Mouse (Mus musculus) regulatory T cell (primary cell): ENCODE data around the gene Bcas1.
"Not testable (repeated sequence)": the region's sequence is repeated elsewhere in the genome, so short reads cannot be mapped to it uniquely, and the experiment has no call there.

Experiments used
- in situ Hi-C: fragments of 300-600 bp; cut with MboI, MseI; formaldehyde crosslinking; loops from one replicate; pipeline ENCODE4 v1.15.1; 2025; ENCODE audit warnings: high pct_unique_total_duplicates

The Bcas1 gene

DNA sequence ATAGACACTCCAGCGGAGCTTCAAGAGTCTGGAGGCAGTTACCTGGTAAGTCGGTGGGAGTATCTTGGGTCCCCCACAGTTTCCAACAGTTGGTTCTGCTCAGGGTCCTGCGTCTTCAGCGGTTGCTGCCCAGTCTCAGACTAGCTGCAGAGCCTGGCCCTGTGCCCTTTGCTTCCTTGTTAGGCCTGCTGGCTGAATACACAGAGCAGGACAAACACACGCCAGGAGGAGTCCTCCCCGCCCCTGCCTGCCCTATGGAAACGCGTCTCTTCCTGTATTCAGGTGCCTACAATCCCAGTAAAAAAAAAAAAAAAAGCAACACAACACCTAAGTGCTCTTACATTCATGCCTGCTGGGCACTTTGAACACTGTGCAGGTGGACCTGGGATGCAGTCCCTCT lies at the start of gene Bcas1:
Gene Bcas1, minus strand, starts transcription at position 142 of the 400 bp plus-strand sequence.
- in situ Hi-C loops = no loop called here

GRCm38 (mm10) chr2:170476643-170477042 lies 49.0 kb upstream of the Bcas1 start:
- in situ Hi-C loops = no loop called here

DNA sequence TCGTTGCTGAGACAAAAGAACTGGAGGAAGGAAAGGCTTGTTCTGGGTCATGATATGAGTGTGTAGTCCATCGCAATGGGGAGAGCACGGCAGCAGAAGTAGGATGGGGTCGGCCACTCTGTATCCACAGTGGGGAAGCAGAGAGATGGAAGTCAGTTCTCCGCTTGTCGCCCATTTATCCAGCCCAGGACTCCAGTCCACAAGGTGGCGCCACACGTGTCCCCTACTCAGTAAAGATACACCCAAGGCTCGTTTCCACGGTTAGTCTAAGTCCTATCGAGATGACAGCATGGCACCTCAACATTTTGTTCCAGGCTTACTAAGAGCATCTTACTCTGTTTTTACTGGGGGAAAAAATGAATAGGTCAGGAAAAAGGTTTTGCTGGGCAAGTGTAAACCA lies 48.6 kb upstream of the Bcas1 start:
- in situ Hi-C loops = no loop called here

DNA sequence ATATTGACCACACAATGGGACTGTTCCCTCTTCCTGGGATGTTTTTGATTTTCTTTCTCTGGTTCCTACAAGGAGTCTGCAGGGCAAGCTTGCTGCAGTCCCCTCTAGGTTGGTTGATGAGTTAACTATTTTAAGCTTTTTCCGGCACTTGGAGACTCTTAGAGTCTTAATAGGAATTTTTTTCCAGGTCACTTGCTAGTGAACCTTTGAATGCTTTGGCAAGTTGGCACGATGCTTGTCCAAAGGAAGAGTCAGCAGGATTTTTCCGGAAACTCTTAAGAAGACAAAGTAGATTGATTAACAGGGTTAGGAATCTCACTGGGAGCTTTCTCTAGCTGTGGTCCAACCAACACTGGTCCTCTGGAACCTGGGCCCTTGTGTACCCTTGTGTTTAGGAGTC lies 47.5 kb upstream of the Bcas1 start:
- in situ Hi-C loops = no loop called here

- in situ Hi-C loops = no loop called here
Measured at GRCm38 (mm10) chr2:170474125-170474524, 46.5 kb upstream of the Bcas1 start.

DNA sequence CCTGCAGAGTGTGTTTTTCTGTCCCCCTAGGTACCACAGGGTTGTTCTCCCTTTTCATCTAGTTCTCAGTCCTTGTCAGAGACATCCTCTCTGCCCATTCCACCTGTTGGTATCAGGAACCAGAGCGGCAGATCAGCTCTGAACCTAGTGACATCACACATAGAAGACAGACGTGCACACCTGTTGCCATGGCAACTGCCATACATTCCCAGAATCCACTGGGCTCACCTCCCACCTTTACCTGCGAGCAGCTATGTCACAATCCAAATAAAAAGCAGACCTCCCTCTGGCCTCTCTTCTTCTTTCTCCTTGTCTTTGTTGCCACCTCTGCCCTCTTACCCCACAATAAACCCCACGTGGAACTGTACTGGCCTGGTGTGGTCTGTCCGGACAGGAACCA lies 42.9 kb upstream of the Bcas1 start:
- in situ Hi-C loops = no loop called here

- in situ Hi-C loops = no loop called here
Measured at GRCm38 (mm10) chr2:170469616-170470308, 42.1 kb upstream of the Bcas1 start.

DNA sequence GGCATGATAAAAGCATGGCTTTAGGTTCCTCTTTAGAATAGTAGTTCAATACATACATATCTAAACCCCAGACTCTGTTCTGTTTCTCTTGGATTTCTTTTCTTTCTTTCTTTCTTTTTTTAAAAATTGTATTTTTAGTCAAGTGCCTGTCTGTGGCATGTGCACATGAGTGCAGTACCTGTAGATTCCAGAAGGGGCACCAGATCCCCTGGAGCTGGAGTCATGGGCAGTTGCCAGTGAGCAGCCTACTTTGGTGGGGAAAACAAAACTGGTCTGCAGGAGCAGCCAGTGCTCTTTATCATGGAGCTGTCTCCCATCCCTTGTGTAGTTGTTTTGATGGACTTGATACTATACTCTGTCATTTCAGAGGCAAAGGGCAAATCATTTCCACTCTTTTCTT lies 40.4 kb upstream of the Bcas1 start:
- in situ Hi-C loops = no loop called here

- in situ Hi-C loops = no loop called here
Measured at GRCm38 (mm10) chr2:170464817-170465216, 37.2 kb upstream of the Bcas1 start.

DNA sequence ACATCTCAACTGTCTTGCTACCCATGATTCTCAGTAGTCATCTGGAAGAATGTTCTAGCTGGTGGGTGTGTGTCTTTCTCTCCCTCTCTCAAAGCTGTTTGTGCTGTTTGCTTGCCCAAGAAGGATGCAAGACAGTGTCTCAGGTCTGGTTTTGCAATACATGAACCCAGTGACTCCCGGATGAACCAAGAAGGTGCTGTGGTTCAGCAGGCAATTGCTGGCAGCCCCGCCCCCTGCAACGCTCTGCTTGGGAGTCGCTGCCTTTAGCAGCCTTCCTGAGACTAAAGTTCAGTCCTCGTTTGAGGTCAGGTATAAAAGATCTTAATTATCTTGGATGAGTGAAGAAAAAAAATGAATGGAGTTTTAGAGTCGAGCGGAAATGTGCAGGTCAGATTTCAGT lies 34.0 kb upstream of the Bcas1 start:
- in situ Hi-C loops = no loop called here

DNA sequence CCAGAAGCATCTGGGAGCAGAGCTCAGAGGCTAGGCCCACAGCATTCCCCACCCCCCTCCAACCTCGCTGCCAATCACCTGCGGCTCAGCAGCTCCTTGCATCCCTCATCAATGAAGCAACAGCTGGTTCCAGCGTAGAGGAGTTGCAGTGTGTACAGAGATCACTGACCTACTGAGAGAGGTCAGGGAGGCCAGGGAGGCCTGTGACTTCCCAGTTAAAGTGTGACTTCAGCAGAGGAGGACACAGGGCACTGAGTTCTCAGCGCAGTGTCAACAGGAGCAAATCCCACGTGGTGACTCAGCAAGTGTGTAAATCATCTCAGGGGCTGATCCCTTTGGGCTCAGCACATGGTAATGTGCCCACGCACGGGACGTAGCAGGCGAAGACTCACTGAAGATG lies 32.2 kb upstream of the Bcas1 start:
- in situ Hi-C loops = loop anchor here (5.0 kb wide), 1 partner anchor 47 kb away; no protein-coding TSS in a partner anchor

DNA sequence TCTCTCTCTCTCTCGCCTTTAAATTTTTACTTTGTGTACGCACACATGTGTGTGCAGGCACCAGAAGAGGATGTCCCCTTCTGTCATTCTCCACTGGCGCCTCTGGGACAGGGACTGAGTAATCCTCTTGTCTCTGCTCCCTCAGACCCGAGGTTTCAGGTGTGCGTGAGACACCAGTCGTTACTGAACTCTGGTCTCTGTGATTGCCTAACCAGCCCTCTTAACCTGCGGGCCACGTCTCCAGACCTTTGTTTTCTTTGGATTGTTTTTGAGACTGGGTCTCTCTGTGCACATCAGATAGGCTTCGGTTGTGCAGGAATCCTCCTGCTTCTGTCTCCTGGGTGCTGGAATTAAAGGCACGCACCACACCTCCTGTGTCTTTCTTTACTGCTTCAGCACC lies 31.5 kb upstream of the Bcas1 start:
- in situ Hi-C loops = loop anchor here (5.0 kb wide), 1 partner anchor 48 kb away; no protein-coding TSS in a partner anchor

GRCm38 (mm10) chr2:170453809-170454208 lies 26.2 kb upstream of the Bcas1 start:
- in situ Hi-C loops = not testable (repeated sequence)

- in situ Hi-C loops = no loop called here
Measured at GRCm38 (mm10) chr2:170450933-170451332, 23.3 kb upstream of the Bcas1 start.

DNA sequence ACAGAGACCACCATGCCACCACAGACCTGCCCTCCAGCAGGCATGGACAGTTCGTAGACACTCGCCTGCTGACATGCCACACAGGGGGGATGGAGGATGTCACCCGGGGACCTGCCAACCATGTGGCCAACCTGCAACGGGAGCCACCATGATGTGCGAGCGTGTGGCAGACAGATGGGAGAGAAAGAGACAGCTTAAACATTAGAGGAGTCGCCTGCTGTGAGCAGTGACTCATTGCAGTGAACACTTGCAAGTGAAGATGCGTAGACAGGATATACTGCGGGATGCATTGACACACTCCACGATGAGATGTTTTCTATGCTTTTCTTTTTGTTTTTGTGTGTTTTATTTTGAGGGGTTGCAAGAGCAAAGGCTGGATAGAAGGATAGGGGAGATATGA lies 20.0 kb upstream of the Bcas1 start:
- in situ Hi-C loops = no loop called here

GRCm38 (mm10) chr2:170446843-170447383 lies 19.3 kb upstream of the Bcas1 start:
- in situ Hi-C loops = no loop called here

- in situ Hi-C loops = no loop called here
Measured at GRCm38 (mm10) chr2:170445861-170446260, 18.2 kb upstream of the Bcas1 start.

DNA sequence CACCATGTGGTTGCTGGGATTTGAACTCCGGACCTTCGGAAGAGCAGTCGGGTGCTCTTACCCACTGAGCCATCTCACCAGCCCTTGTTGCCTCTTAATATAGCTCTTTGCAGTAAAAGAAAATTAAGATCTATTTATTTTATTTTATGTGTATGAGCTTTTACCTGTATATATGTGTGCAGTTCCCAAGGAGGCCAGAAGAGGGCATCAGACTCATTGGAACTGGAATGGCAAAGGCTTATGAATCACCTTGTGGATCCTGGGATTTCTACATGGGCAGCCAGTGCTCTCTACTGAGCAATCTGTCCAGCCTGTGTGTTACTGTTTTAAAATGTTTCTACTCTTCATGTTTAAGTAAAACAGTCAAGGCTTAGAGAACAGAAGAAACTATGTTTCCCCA lies 14.9 kb upstream of the Bcas1 start:
- in situ Hi-C loops = no loop called here

GRCm38 (mm10) chr2:170438782-170439181 lies 11.1 kb upstream of the Bcas1 start:
- in situ Hi-C loops = no loop called here

GRCm38 (mm10) chr2:170436204-170436603 lies 8.6 kb upstream of the Bcas1 start:
- in situ Hi-C loops = no loop called here

DNA sequence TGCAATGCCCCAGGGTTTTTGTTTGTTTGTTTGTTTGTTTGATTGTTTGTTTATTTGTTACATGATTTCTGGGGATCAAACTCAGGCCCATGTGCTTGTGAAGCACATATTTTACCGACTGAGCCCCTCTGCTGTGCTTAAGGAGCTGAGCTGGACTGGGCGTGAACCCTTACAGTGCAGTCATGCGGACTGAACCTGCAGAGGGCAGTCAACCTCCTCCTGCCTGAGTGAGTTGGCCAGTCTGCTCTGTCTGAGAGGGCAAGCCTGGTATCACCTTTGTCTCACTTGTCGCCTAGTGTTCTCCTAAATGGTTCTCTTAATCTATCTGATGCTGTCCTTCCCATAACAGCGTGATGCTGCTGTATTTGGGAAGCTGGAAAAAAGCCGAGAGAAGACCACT lies 4.5 kb upstream of the Bcas1 start:
- in situ Hi-C loops = no loop called here

- in situ Hi-C loops = no loop called here
Measured at GRCm38 (mm10) chr2:170428966-170429365, 1.3 kb upstream of the Bcas1 start.

GRCm38 (mm10) chr2:170424131-170424530 lies 3.5 kb downstream of the Bcas1 start:
- in situ Hi-C loops = no loop called here

- in situ Hi-C loops = no loop called here
Measured at GRCm38 (mm10) chr2:170421924-170422323, 5.7 kb downstream of the Bcas1 start.
